Mouse (Mus musculus) stomach, embryonic 15.5 days (tissue): Measurements from ENCODE around the gene Poglut1. TPM values are rescaled to one million over a fixed set of nuclear protein-coding genes. Genes with fewer than 3 reads are reported as not detected.

ENCODE experiments used
- ATAC-seq: fragments of 200-750 bp; cut with Nextera tagmentation; 2 replicates; pipeline ENCODE4 v1.8.0; 2017; ENCODE audit warnings: low read depth, moderate number of reproducible peaks, moderate TSS enrichment; ENCODE audit not compliant: insufficient read depth, low FRiP score
- H3K27ac ChIP-seq: fragments of 300-500 bp; sonication (generic); 2 replicates; pipeline ENCODE4 v1.5.1; 2015; ENCODE audit warnings: mild to moderate bottlenecking, inconsistent platforms
- H3K27me3 ChIP-seq: fragments of 300-500 bp; sonication (generic); replicated peaks from 2 replicates; pipeline ENCODE4 v1.6.1; 2015; ENCODE audit warnings: inconsistent platforms
- H3K36me3 ChIP-seq: fragments of 300-500 bp; sonication (generic); 2 replicates; pipeline ENCODE4 v1.6.1; 2015; ENCODE audit warnings: inconsistent platforms
- H3K4me1 ChIP-seq: fragments of 300-500 bp; sonication (generic); 2 replicates; pipeline ENCODE4 v1.6.1; 2015; ENCODE audit warnings: inconsistent platforms
- H3K4me2 ChIP-seq: fragments of 300-500 bp; sonication (generic); 2 replicates; pipeline ENCODE4 v1.6.1; 2015; ENCODE audit warnings: mild to moderate bottlenecking, inconsistent platforms
- H3K4me3 ChIP-seq: fragments of 300-500 bp; sonication (generic); replicated peaks from 2 replicates; pipeline ENCODE4 v1.5.1; 2015; ENCODE audit warnings: inconsistent platforms
- H3K9ac ChIP-seq: fragments of 300-500 bp; sonication (generic); 2 replicates; pipeline ENCODE4 v1.6.1; 2015; ENCODE audit warnings: inconsistent platforms
- H3K9me3 ChIP-seq: fragments of 300-500 bp; sonication (generic); 2 replicates; pipeline ENCODE4 v1.6.1; 2016; ENCODE audit warnings: inconsistent platforms
- WGBS: fragments of 180-500 bp; shearing (Covaris S2); methylation state at CpG from one replicate; pipeline ENCODE4 v1.1.7; 2015; 5-methylcytosine and 5-hydroxymethylcytosine counted together
- polyA plus RNA-seq: library from polyadenylated mRNA; unstranded; fragments of >200 nt; fragmentation: Nextera tagmentation; extraction: Ambion mirVana; gene quantifications from 2 replicates; pipeline ENCODE4 v1.2.1, GENCODE M21; 2015

Gene Poglut1
- polyA plus RNA-seq, 1 experiment from 2014 or later = 41.8 TPM

GRCm38 (mm10) chr16:38522129-38523084 lies 27.7 kb downstream of the Poglut1 start, which contains the start of gene Timmdc1:
Timmdc1 (minus strand) TSS chr16:38522663.
- peak within 1 kb of the TSS; percentile 64 for H3K4me2 ChIP-seq
- 0 out of 2 replicates have a peak, but pooled peaks cover 5% of the 10 kb centered on the region for H3K4me1 ChIP-seq
- H3K27ac ChIP-seq = peak within 1 kb of the TSS; percentile 97
- ATAC-seq = peak; percentile 98
- H3K9ac ChIP-seq = peak within 1 kb of the TSS; percentile 87
- H3K9me3 ChIP-seq = no peaks in the 10 kb centered on the region
- H3K4me3 ChIP-seq = peak within 1 kb of the TSS; percentile 98
- no peaks in the 10 kb centered on the region for H3K27me3 ChIP-seq
- under 1% methylated on average over 73 of the region's 73 CpGs for WGBS
- 0 out of 2 replicates have a peak, but pooled peaks cover 8% of the 10 kb centered on the region for H3K36me3 ChIP-seq

GRCm38 (mm10) chr16:38521211-38521987 lies 28.7 kb downstream of the Poglut1 start:
- Histone ChIP-seq H3K9me3 (no peaks in the 10 kb centered on the region), H3K4me1 (0 out of 2 replicates have a peak, but pooled peaks cover 5% of the 10 kb centered on the region), H3K27me3 (no peaks in the 10 kb centered on the region), H3K9ac (no peak overlapping the region), H3K4me3 (peak overlapping the region; percentile 98), H3K36me3 (peaks cover 11% of the 10 kb centered on the region; the same call in 1 of the 2 replicates), H3K4me2 (peak overlapping the region; percentile 64), H3K27ac (no peak overlapping the region)
- no peak for ATAC-seq
- WGBS = 26% methylated on average over 8 of the region's 8 CpGs

- Histone ChIP-seq H3K27me3 (no peaks in the 10 kb centered on the region), H3K4me2 (no peak overlapping the region), H3K36me3 (peaks cover 10% of the 10 kb centered on the region), H3K9ac (no peak overlapping the region), H3K4me3 (no peak overlapping the region), H3K27ac (no peak overlapping the region), H3K9me3 (no peaks in the 10 kb centered on the region), H3K4me1 (0 out of 2 replicates have a peak, but pooled peaks cover 5% of the 10 kb centered on the region)
- ATAC-seq = no peak
- WGBS = 97% methylated on average over 2 of the region's 2 CpGs
Measured at GRCm38 (mm10) chr16:38519140-38519539, 30.9 kb downstream of the Poglut1 start.

GRCm38 (mm10) chr16:38510846-38511245 lies 39.2 kb downstream of the Poglut1 start:
- Histone ChIP-seq H3K27me3 (no peaks in the 10 kb centered on the region), H3K4me1 (no peaks in the 10 kb centered on the region), H3K9ac (no peak overlapping the region), H3K4me3 (no peak overlapping the region), H3K27ac (no peak overlapping the region), H3K36me3 (peaks cover 19% of the 10 kb centered on the region; the same call in 1 of the 2 replicates), H3K4me2 (no peak overlapping the region), H3K9me3 (no peaks in the 10 kb centered on the region)
- WGBS = 96% methylated on average over 2 of the region's 2 CpGs
- ATAC-seq = no peak

GRCm38 (mm10) chr16:38506041-38506634 lies 43.9 kb downstream of the Poglut1 start:
- Histone ChIP-seq H3K4me2 (no peak overlapping the region), H3K4me1 (no peaks in the 10 kb centered on the region), H3K9me3 (no peaks in the 10 kb centered on the region), H3K9ac (no peak overlapping the region), H3K27ac (no peak overlapping the region), H3K4me3 (no peak overlapping the region), H3K27me3 (no peaks in the 10 kb centered on the region), H3K36me3 (peaks cover 23% of the 10 kb centered on the region)
- ATAC-seq = peak; percentile 73; the same call in 1 of the 2 replicates
- WGBS = 66% methylated on average over 4 of the region's 4 CpGs

- 88% methylated on average over 4 of the region's 4 CpGs for WGBS
- H3K9ac ChIP-seq = no peak overlapping the region
- no peak overlapping the region for H3K4me2 ChIP-seq
- H3K4me3 ChIP-seq = no peak overlapping the region
- H3K27me3 ChIP-seq = no peaks in the 10 kb centered on the region
- no peak for ATAC-seq
- no peaks in the 10 kb centered on the region for H3K4me1 ChIP-seq
- no peak overlapping the region for H3K27ac ChIP-seq
- H3K9me3 ChIP-seq = no peaks in the 10 kb centered on the region
- H3K36me3 ChIP-seq = peaks cover 30% of the 10 kb centered on the region
Measured at GRCm38 (mm10) chr16:38503528-38503927, 46.5 kb downstream of the Poglut1 start.

- peaks cover 35% of the 10 kb centered on the region for H3K36me3 ChIP-seq
- H3K27me3 ChIP-seq = no peaks in the 10 kb centered on the region
- H3K4me1 ChIP-seq = no peaks in the 10 kb centered on the region
- no peak overlapping the region for H3K4me3 ChIP-seq
- no peaks in the 10 kb centered on the region for H3K9me3 ChIP-seq
- no peak overlapping the region for H3K4me2 ChIP-seq
- ATAC-seq = no peak
- H3K9ac ChIP-seq = no peak overlapping the region
- WGBS = 91% methylated on average over 10 of the region's 10 CpGs
- no peak overlapping the region for H3K27ac ChIP-seq
Measured at GRCm38 (mm10) chr16:38502469-38502868, 47.6 kb downstream of the Poglut1 start.

- H3K27me3 ChIP-seq = no peaks in the 10 kb centered on the region
- 80% methylated on average over 7 of the region's 7 CpGs for WGBS
- peaks cover 20% of the 10 kb centered on the region for H3K36me3 ChIP-seq
- H3K27ac ChIP-seq = no peak overlapping the region
- no peak overlapping the region for H3K4me3 ChIP-seq
- H3K4me1 ChIP-seq = no peaks in the 10 kb centered on the region
- H3K9ac ChIP-seq = no peak overlapping the region
- H3K9me3 ChIP-seq = no peaks in the 10 kb centered on the region
- no peak overlapping the region for H3K4me2 ChIP-seq
- ATAC-seq = no peak
Measured at GRCm38 (mm10) chr16:38496604-38497140, 53.4 kb downstream of the Poglut1 start.

GRCm38 (mm10) chr16:38493890-38494289 lies 56.2 kb downstream of the Poglut1 start:
- H3K4me2 ChIP-seq = no peak overlapping the region
- no peak overlapping the region for H3K27ac ChIP-seq
- 0 out of 2 replicates have a peak, but pooled peaks cover 11% of the 10 kb centered on the region for H3K36me3 ChIP-seq
- no peak for ATAC-seq
- no peaks in the 10 kb centered on the region for H3K9me3 ChIP-seq
- no peak overlapping the region for H3K4me3 ChIP-seq
- no peak overlapping the region for H3K9ac ChIP-seq
- no peaks in the 10 kb centered on the region for H3K4me1 ChIP-seq
- H3K27me3 ChIP-seq = no peaks in the 10 kb centered on the region
- WGBS = 81% methylated on average over 10 of the region's 10 CpGs

- no peak overlapping the region for H3K9ac ChIP-seq
- 83% methylated on average over 3 of the region's 3 CpGs for WGBS
Measured at GRCm38 (mm10) chr16:38492551-38492950, 57.5 kb downstream of the Poglut1 start.

More at GRCm38 (mm10) chr16:38492551-38492950, 57.5 kb downstream of the Poglut1 start:
- H3K27me3 ChIP-seq = no peaks in the 10 kb centered on the region
- H3K36me3 ChIP-seq = 0 out of 2 replicates have a peak, but pooled peaks cover 4% of the 10 kb centered on the region
- H3K4me2 ChIP-seq = no peak overlapping the region
- no peaks in the 10 kb centered on the region for H3K4me1 ChIP-seq
- H3K27ac ChIP-seq = no peak overlapping the region
- no peak overlapping the region for H3K4me3 ChIP-seq
- H3K9me3 ChIP-seq = no peaks in the 10 kb centered on the region
- ATAC-seq = no peak
